ENCODE assay signal across 11 mouse cellular contexts in genomic region chr5:145130191-145130590, GRCm38 (mm10). TPM values are rescaled to one million over a fixed set of nuclear protein-coding genes. Genes with fewer than 3 reads are reported as not detected.
DNase-seq lines count a peak whose midpoint lies in the region; ATAC-seq lines count a peak whose summit lies in the region.
"Had no signal": no experiment of that assay in that cellular context is flagged by ENCODE, and none has a peak within 500 bp of the region (broad histone marks: within the 10 kb centered on the region; RNA-seq: fewer than 3 reads in every experiment).

No protein-coding gene starts in this region.

- no peak for ATAC-seq in granulocyte monocyte progenitor cell, adult 5-6 weeks (replicated peaks; ENCODE audit: poor library complexity, severe bottlenecking)
- ATAC-seq: CD4-positive, CD25-positive, alpha-beta regulatory T cell, adult 4 months; midbrain, embryonic 16.5 days had no signal

- peak; percentile 71 to 81 for DNase-seq in frontal cortex, adult 2 months (ENCODE audit: extremely low spot score in 1 of 2, low spot score in 1 of 2)
- DNase-seq in frontal cortex, postnatal 10 days (ENCODE audit: low spot score in 2 of 2), result no peak
- DNase-seq in right cerebral cortex, adult 18-20 months, result peak; percentile 83
- DNase-seq in right cerebral cortex, postnatal 4 days, result no peak
- DNase-seq in layer of hippocampus, adult 9-10 months (ENCODE audit: low spot score), result peak; percentile 45
- peak; percentile 39 for DNase-seq in testis, postnatal 14 days (ENCODE audit: low spot score)
- no peak for DNase-seq in Muller cell, postnatal 12 days (ENCODE audit: inconsistent ontology term)
- DNase-seq: cerebellum, adult 11 months had no signal

RNA-seq across cellular contexts. Expression of gene Pdap1, which starts 9.8 kb away (rescaled TPM):
- 97.9 and 101 TPM in 2 replicates for polyA plus RNA-seq in frontal cortex, adult 2 months (2012; rRNA removed)
- 59.3 and 90.3 TPM in 2 replicates for total RNA-seq in granulocyte monocyte progenitor cell, adult 5-6 weeks (2014; fragmentation: Nextera tagmentation)
- total RNA-seq in granulocyte monocyte progenitor cell, adult 5-6 weeks (2017), result 92.6 and 159 TPM in 2 replicates

RNA-seq across cellular contexts. Expression of gene Bud31, which starts 10.0 kb away (rescaled TPM):
- 92.0 and 93.3 TPM in 2 replicates for polyA plus RNA-seq in frontal cortex, adult 2 months (2012; rRNA removed)
- 108 and 163 TPM in 2 replicates for total RNA-seq in granulocyte monocyte progenitor cell, adult 5-6 weeks (2014; fragmentation: Nextera tagmentation)
- total RNA-seq in granulocyte monocyte progenitor cell, adult 5-6 weeks (2017), result 194 and 205 TPM in 2 replicates

RNA-seq across cellular contexts. Expression of gene Arpc1b, which starts 16.2 kb away (rescaled TPM):
- 71.6 and 73.6 TPM in 2 replicates for polyA plus RNA-seq in frontal cortex, adult 2 months (2012; rRNA removed)
- total RNA-seq in granulocyte monocyte progenitor cell, adult 5-6 weeks (2014; fragmentation: Nextera tagmentation), result 404 and 492 TPM in 2 replicates
- total RNA-seq in granulocyte monocyte progenitor cell, adult 5-6 weeks (2017), result 197 and 242 TPM in 2 replicates

RNA-seq across cellular contexts. Expression of gene Ptcd1, which starts 36.7 kb away (rescaled TPM):
- polyA plus RNA-seq in frontal cortex, adult 2 months (2012; rRNA removed), result 19.3 and 21.1 TPM in 2 replicates
- total RNA-seq in granulocyte monocyte progenitor cell, adult 5-6 weeks (2014; fragmentation: Nextera tagmentation), result 9.3 and 10.5 TPM in 2 replicates
- 12.8 and 14.7 TPM in 2 replicates for total RNA-seq in granulocyte monocyte progenitor cell, adult 5-6 weeks (2017)

RNA-seq across cellular contexts. Expression of gene Cpsf4, which starts 36.8 kb away (rescaled TPM):
- polyA plus RNA-seq in frontal cortex, adult 2 months (2012; rRNA removed), result 51.7 and 57.8 TPM in 2 replicates
- 42.2 and 45.3 TPM in 2 replicates for total RNA-seq in granulocyte monocyte progenitor cell, adult 5-6 weeks (2014; fragmentation: Nextera tagmentation)
- 47.9 and 51.3 TPM in 2 replicates for total RNA-seq in granulocyte monocyte progenitor cell, adult 5-6 weeks (2017)

Comparison
In these comparisons a context has a peak if more than half of its experiments do, and no peak if none do; other contexts are left out.
1. DNase-seq: peak in frontal cortex, adult 2 months (2 of 2), right cerebral cortex, adult 18-20 months (single experiment), layer of hippocampus, adult 9-10 months (single experiment) and testis, postnatal 14 days (single experiment); none in frontal cortex, postnatal 10 days (0 of 2), right cerebral cortex, postnatal 4 days (single experiment) and Muller cell, postnatal 12 days (single experiment).